Mouse (Mus musculus): ENCODE data around the gene Sowaha.

GRCm38 (mm10) chr11:53524905-53525304, 44.8 kb upstream of the Sowaha start:
- TF ChIP-seq CTCF (IDR thresholded peaks at IDR 0.05; ENCODE audit: insufficient read depth, low read depth, low read length) (0 out of 2 replicates have a peak, but pooled peaks have one; percentile 19), POLR2A (IDR thresholded peaks at IDR 0.05; ENCODE audit: insufficient read depth, low read depth, low read length) (no peak)
